Mouse (Mus musculus) liver, embryonic 14.5 days (tissue): ENCODE measurements around the gene Tbcb.

Experiments
- CTCF ChIP-seq: IDR thresholded peaks from 2 replicates; pipeline ENCODE4 v1.5.1; 2016; ENCODE audit warnings: antibody characterized with exemption, low read depth, control low read depth
- EP300 ChIP-seq: IDR thresholded peaks from 2 replicates; pipeline ENCODE4 v1.6.1; 2016; ENCODE audit warnings: antibody characterized with exemption, low read depth

DNA sequence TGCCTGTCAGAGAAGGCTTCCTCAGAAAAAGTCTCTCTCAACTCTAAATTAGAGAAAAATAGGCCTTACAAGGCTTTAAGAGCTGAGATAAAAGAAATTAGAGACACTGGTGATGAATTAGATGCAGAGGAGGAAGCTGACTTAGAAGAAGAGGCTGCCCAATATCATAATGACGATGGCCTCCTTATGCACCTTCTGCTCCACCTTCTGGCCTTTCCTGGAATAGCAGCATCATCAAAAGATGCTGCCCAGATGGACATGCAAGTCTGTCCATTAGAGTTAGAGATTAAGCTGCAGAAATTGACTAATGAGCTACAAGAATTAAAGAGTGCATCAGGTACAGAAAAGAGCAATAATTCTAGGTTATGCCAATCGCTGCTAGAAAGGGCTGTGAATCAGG is 26.7 kb downstream of the Tbcb start:
- peak; percentile 86 for TF ChIP-seq CTCF
- TF ChIP-seq EP300 = no peak
